Mouse (Mus musculus): ENCODE measurements at regions not wholly inside any gene's neighbourhood (a gene's known extent, or its start where the extent isn't known, plus 50 kb on each side); places are given as distances from the start of the nearest gene placed in this dataset.

DNA sequence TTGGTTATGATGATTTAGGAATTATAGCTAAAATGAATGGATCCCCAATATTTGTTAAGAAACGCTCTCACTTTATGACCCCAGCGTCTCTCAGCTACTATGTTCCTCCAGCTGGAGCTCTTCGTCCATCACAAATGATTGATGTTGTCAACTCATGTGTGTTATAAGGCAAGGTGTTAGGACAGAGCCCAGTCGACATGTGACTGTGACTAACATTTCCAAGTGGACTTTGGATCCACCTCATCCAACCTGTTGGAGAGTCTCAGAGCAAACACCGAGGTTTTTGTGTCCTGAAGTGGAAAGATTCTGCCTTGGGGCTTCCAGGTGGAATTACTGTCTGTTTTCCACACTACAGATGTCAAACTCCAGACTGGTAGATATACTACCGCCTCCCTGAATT is 154.0 kb upstream of the Prox1 start:
- 91% methylated on average over 6 of the region's 6 CpGs for WGBS
- Histone ChIP-seq H3K4me3 (no peak overlapping the region), H3K27ac (no peak overlapping the region), H3K9me3 (replicated peaks) (no peaks in the 10 kb centered on the region), H3K4me1 (no peaks in the 10 kb centered on the region), H3K27me3 (ENCODE audit: low read depth, poor library complexity, severe bottlenecking) (peaks cover 21% of the 10 kb centered on the region), H3K36me3 (no peaks in the 10 kb centered on the region)
- DNase-seq (ENCODE audit: low spot score) = no peak

DNA sequence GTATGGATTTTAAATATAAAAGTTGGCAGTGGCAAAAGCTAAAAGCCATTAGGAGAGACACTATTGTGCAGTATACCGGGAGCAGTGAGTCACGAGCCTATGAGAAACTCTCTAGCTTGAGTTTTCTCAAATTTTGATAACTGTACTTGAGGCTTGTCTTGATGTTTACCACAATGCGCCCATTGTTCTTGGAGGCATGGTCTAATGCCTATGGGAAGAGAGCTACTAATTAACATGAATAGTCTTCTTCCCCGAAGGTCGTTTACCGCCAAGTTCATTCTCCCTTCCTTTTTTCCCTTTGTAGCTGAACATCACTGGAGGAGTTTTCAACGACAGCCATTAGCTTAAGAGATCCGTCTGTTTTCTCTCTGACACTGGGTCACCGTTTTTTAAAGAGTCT is 153.2 kb upstream of the Prox1 start:
- DNase-seq (ENCODE audit: low spot score) = no peak
- Histone ChIP-seq H3K27me3 (ENCODE audit: low read depth, poor library complexity, severe bottlenecking) (peaks cover 13% of the 10 kb centered on the region; the same call in 1 of the 2 replicates), H3K36me3 (no peaks in the 10 kb centered on the region), H3K4me3 (no peak overlapping the region), H3K4me1 (no peaks in the 10 kb centered on the region), H3K27ac (no peak overlapping the region), H3K9me3 (replicated peaks) (no peaks in the 10 kb centered on the region)
- WGBS = 80% methylated on average over 9 of the region's 9 CpGs

- H3K27me3 ChIP-seq (ENCODE audit: low read depth, poor library complexity, severe bottlenecking) = no peaks in the 10 kb centered on the region
- no peak for DNase-seq (ENCODE audit: low spot score)
- 69% methylated on average over 5 of the region's 5 CpGs for WGBS
- H3K27ac ChIP-seq = no peak overlapping the region
- H3K9me3 ChIP-seq (replicated peaks) = no peaks in the 10 kb centered on the region
- H3K36me3 ChIP-seq = no peaks in the 10 kb centered on the region
- no peak overlapping the region for H3K4me3 ChIP-seq
- no peaks in the 10 kb centered on the region for H3K4me1 ChIP-seq
These were observed 145.7 kb upstream of the Prox1 start for GRCm38 (mm10) chr1:190316175-190316574.

DNA sequence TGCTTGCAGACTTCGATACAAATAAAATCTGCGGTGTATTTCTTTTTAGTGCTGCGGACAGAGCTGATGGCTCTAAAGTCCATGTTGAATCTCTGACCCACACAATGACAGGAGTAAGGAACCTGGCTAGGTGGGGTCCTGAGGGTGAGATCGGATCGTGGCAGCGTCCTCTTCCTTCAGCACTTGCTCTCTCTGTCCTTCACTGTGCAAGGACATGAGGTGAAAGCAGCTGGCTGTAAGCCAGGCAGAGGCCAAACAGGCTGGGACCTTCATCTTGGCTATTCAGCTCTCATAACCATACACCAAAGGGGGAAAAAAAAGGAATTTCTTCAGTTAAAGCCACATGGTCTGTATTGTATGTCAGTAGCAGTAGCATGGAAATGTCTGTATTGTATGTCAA is 139.3 kb upstream of the Prox1 start:
- Histone ChIP-seq H3K9me3 (replicated peaks) (no peaks in the 10 kb centered on the region), H3K27ac (no peak overlapping the region), H3K36me3 (no peaks in the 10 kb centered on the region), H3K4me3 (no peak overlapping the region), H3K27me3 (ENCODE audit: low read depth, poor library complexity, severe bottlenecking) (no peaks in the 10 kb centered on the region), H3K4me1 (no peaks in the 10 kb centered on the region)
- DNase-seq (ENCODE audit: low spot score) = no peak
- WGBS = 92% methylated on average over 6 of the region's 6 CpGs

GRCm38 (mm10) chr1:190307751-190308150 is 137.2 kb upstream of the Prox1 start:
- Histone ChIP-seq H3K27ac (no peak overlapping the region), H3K4me1 (no peaks in the 10 kb centered on the region), H3K4me3 (no peak overlapping the region), H3K36me3 (no peaks in the 10 kb centered on the region), H3K9me3 (replicated peaks) (no peaks in the 10 kb centered on the region), H3K27me3 (ENCODE audit: low read depth, poor library complexity, severe bottlenecking) (no peaks in the 10 kb centered on the region)
- WGBS = 93% methylated on average over 3 of the region's 3 CpGs
- DNase-seq (ENCODE audit: low spot score) = no peak

- Histone ChIP-seq H3K9me3 (replicated peaks) (peaks cover 2% of the 10 kb centered on the region), H3K4me1 (0 out of 2 replicates have a peak, but pooled peaks cover 4% of the 10 kb centered on the region), H3K36me3 (no peaks in the 10 kb centered on the region), H3K4me3 (no peak overlapping the region), H3K27me3 (ENCODE audit: low read depth, poor library complexity, severe bottlenecking) (no peaks in the 10 kb centered on the region), H3K27ac (no peak overlapping the region)
- WGBS = 93% methylated on average over 10 of the region's 10 CpGs
- no peak for DNase-seq (ENCODE audit: low spot score)
These were observed 127.3 kb upstream of the Prox1 start for GRCm38 (mm10) chr1:190297666-190298327.

- Histone ChIP-seq H3K36me3 (no peaks in the 10 kb centered on the region), H3K27ac (no peak overlapping the region), H3K4me1 (peaks cover 3% of the 10 kb centered on the region; the same call in 1 of the 2 replicates), H3K9me3 (replicated peaks) (no peaks in the 10 kb centered on the region), H3K27me3 (ENCODE audit: low read depth, poor library complexity, severe bottlenecking) (peaks cover 5% of the 10 kb centered on the region; the same call in 1 of the 2 replicates), H3K4me3 (no peak overlapping the region)
- DNase-seq (ENCODE audit: low spot score) = no peak
- 92% methylated on average over 11 of the region's 11 CpGs for WGBS
These were observed 119.5 kb upstream of the Prox1 start for GRCm38 (mm10) chr1:190290061-190290460.

DNA sequence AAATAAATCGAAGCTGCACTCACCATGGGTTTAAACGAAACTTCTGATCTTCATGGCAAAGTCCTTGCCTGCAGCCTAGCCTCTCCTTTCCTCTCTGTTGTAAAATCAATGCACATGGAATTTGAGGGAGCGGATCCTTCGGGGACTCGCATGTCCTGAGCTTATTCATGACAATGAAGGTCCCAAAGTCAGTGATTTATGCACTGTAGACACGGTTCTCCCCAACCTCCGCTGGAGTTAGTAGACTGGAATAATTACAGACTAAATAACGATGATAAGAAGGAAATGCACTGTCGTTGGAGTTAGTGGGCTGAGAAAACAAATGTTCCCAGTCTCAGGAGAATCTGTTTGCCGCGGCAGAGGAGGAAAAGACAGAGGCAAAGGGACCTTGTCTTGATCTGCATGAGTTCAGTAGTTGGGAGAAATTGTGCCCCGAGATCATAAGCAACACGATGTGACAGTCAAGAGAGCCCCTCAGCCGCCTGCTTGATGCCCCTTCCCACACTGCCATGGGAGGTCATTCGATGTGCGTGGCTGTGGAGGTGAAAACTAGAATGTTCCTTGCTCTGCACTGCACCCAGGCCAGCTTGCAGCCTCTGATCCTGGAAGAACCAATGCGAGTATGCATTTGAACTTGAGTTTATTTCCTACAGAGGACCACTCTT is 116.1 kb upstream of the Prox1 start:
- Histone ChIP-seq H3K4me1 (peaks cover 3% of the 10 kb centered on the region; the same call in 1 of the 2 replicates), H3K36me3 (no peaks in the 10 kb centered on the region), H3K4me3 (no peak overlapping the region), H3K27ac (no peak overlapping the region), H3K9me3 (replicated peaks) (no peaks in the 10 kb centered on the region), H3K27me3 (ENCODE audit: low read depth, poor library complexity, severe bottlenecking) (peaks cover 5% of the 10 kb centered on the region; the same call in 1 of the 2 replicates)
- no peak for DNase-seq (ENCODE audit: low spot score)
- WGBS = 71% methylated on average over 17 of the region's 17 CpGs

DNA sequence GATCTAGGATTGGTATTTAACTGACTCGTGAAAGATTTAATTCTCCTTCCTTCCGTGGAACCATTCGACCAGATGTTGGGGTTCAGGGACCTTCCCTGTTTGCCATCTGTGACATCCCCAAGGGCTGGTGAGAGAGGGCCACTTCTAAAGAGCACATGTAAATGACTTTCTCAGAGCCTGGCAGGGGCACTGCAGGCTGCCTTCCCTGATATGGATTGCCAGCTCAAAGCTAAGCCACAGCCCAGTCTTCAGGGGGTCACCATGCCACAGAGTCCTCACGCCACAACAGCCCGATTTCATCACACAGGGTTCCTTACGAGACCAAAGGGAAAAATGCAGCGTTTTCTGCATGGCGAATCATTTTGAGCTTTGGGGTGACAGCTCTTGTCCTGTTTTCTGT is 115.1 kb upstream of the Prox1 start:
- no peak for DNase-seq (ENCODE audit: low spot score)

GRCm38 (mm10) chr1:190285049-190285448 is 114.5 kb upstream of the Prox1 start:
- Histone ChIP-seq H3K36me3 (no peaks in the 10 kb centered on the region), H3K4me1 (peaks cover 3% of the 10 kb centered on the region; the same call in 1 of the 2 replicates), H3K27ac (no peak overlapping the region), H3K4me3 (no peak overlapping the region), H3K9me3 (replicated peaks) (no peaks in the 10 kb centered on the region), H3K27me3 (ENCODE audit: low read depth, poor library complexity, severe bottlenecking) (peaks cover 5% of the 10 kb centered on the region; the same call in 1 of the 2 replicates)
- WGBS = 93% methylated on average over 8 of the region's 8 CpGs
- no peak for DNase-seq (ENCODE audit: low spot score)

More for the DNA sequence above, 115.1 kb upstream of the Prox1 start:
- Histone ChIP-seq H3K27ac (no peak overlapping the region), H3K4me3 (no peak overlapping the region), H3K4me1 (peaks cover 3% of the 10 kb centered on the region; the same call in 1 of the 2 replicates), H3K27me3 (ENCODE audit: low read depth, poor library complexity, severe bottlenecking) (peaks cover 5% of the 10 kb centered on the region; the same call in 1 of the 2 replicates), H3K9me3 (replicated peaks) (no peaks in the 10 kb centered on the region), H3K36me3 (no peaks in the 10 kb centered on the region)
- 82% methylated on average over 8 of the region's 8 CpGs for WGBS

DNA sequence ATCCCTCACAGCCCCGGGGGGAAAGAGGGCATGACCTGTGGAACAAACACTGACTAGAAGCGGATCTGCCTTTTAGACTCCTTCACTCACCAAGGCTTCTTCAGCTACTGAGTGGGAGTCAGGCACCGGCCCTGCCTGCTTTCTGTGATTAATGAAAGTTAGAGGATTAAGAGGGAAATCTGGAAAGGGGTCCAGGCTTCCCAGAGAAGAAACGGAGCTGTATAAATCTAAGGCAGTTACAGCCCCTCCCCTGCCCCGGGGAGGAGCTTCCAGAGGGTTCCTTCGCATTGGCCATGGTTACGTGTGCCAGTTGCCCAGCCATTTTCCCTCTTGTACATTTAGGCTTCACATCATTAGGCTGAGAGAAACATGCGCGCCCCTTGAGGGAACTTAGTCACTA is 113.6 kb upstream of the Prox1 start:
- no peaks in the 10 kb centered on the region for H3K36me3 ChIP-seq
- DNase-seq (ENCODE audit: low spot score) = no peak
- peaks cover 3% of the 10 kb centered on the region; the same call in 1 of the 2 replicates for H3K4me1 ChIP-seq
- H3K27me3 ChIP-seq (ENCODE audit: low read depth, poor library complexity, severe bottlenecking) = peaks cover 5% of the 10 kb centered on the region; the same call in 1 of the 2 replicates
- H3K9me3 ChIP-seq (replicated peaks) = no peaks in the 10 kb centered on the region
- H3K4me3 ChIP-seq = no peak overlapping the region
- no peak overlapping the region for H3K27ac ChIP-seq
- WGBS = 67% methylated on average over 9 of the region's 9 CpGs

DNA sequence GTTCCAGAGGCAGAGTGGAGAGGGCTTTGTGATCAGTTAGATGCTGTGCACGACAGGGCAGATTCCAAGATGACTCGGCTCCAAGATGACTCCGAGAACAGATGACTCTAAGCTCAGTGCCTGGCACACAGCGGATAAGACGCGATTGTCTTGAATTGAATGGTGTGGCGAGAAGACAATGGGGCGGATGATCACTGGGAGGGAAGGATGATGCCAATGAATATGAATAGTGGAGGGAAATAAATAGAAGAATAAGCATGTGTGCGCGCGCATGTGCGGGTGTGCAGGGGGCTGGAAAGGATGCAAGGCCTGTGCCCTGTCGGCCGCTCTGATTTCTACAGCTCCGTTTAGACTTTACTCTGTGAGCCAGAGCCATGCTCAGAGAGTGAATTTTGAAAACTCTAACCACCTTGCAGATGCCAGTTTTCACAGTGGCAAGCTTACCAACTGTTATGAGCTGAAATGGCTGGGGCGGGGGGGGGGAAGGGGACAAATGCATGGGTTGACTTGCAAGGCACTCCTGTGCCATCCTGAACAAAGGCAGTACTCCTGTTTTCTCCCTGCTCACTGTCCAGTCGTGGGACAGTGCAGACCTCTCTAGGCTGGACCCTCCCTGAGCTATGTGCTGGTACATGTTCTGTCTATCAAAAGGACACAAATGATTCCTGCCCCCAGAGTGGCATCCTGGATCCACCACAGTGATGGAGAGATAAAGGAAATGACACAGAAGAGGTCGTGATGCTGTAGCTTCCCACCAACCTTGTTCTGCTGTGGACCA is 109.8 kb upstream of the Prox1 start:
- no peak for DNase-seq (ENCODE audit: low spot score)
- WGBS = 92% methylated on average over 18 of the region's 18 CpGs
- no peaks in the 10 kb centered on the region for H3K9me3 ChIP-seq (replicated peaks)
- no peaks in the 10 kb centered on the region for H3K36me3 ChIP-seq
- H3K4me1 ChIP-seq = no peaks in the 10 kb centered on the region
- 0 out of 2 replicates have a peak, but pooled peaks cover 3% of the 10 kb centered on the region for H3K27me3 ChIP-seq (ENCODE audit: low read depth, poor library complexity, severe bottlenecking)
- H3K4me3 ChIP-seq = no peak overlapping the region
- H3K27ac ChIP-seq = no peak overlapping the region

DNA sequence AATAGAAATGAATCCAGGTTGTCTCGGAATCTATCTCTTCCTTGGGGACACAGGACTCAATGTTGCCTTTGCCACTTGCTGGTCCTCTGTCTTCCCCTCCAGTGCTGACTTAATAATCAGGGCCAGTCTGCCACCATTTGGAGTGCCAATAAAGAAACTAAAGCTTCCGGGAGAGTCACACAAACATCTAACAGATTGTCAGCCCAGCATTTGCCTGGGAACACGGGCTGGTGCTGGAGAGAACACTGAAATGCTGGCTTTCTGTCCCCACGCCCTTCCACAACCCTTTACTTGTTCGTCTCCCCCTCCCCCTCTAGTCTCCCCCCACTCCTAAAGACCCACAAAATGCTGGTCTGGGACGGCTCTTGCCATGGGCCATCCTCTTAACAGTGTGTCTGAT is 104.4 kb upstream of the Prox1 start:
- WGBS = 73% methylated on average over 6 of the region's 6 CpGs
- no peaks in the 10 kb centered on the region for H3K36me3 ChIP-seq
- H3K4me3 ChIP-seq = no peak overlapping the region
- H3K9me3 ChIP-seq (replicated peaks) = no peaks in the 10 kb centered on the region
- H3K4me1 ChIP-seq = no peaks in the 10 kb centered on the region
- H3K27me3 ChIP-seq (ENCODE audit: low read depth, poor library complexity, severe bottlenecking) = 0 out of 2 replicates have a peak, but pooled peaks cover 6% of the 10 kb centered on the region
- H3K27ac ChIP-seq = no peak overlapping the region
- no peak for DNase-seq (ENCODE audit: low spot score)

Measured in limb, embryonic 10.5 days (tissue).